Mouse (Mus musculus) thymus, postnatal 25 days (tissue): ENCODE measurements around the gene Yeats4.

Source experiments
- DNase-seq: peaks from one replicate; pipeline ENCODE4 v3.0.0; 2022

Gene Yeats4

GRCm38 (mm10) chr10:117199701-117200100, 24.6 kb downstream of the Yeats4 start:
- DNase-seq: no peak

- no peak for DNase-seq
These were observed 27.6 kb downstream of the Yeats4 start for GRCm38 (mm10) chr10:117196696-117197095.

- no peak for DNase-seq
These were observed 28.6 kb downstream of the Yeats4 start for GRCm38 (mm10) chr10:117195748-117196147.

- no peak for DNase-seq
These were observed 29.3 kb downstream of the Yeats4 start for GRCm38 (mm10) chr10:117195005-117195404.

GRCm38 (mm10) chr10:117193364-117193763, 30.9 kb downstream of the Yeats4 start:
- no peak for DNase-seq

GRCm38 (mm10) chr10:117185399-117186089, 38.8 kb downstream of the Yeats4 start:
- no peak for DNase-seq

GRCm38 (mm10) chr10:117181098-117181497, 43.2 kb downstream of the Yeats4 start:
- DNase-seq: no peak

- no peak for DNase-seq
These were observed 49.7 kb downstream of the Yeats4 start for GRCm38 (mm10) chr10:117174645-117175044.

- no peak for DNase-seq
These were observed 50.5 kb downstream of the Yeats4 start for GRCm38 (mm10) chr10:117173566-117174438.

- no peak for DNase-seq
These were observed 51.2 kb downstream of the Yeats4 start for GRCm38 (mm10) chr10:117173111-117173510.

GRCm38 (mm10) chr10:117172069-117172468, 52.2 kb downstream of the Yeats4 start:
- DNase-seq: no peak

GRCm38 (mm10) chr10:117166785-117167425, 57.4 kb downstream of the Yeats4 start:
- DNase-seq: no peak
